Mouse (Mus musculus) heart, adult 9 months (tissue): ENCODE measurements around the gene Mbnl1.
"Not testable (repeated sequence)": the region's sequence is repeated elsewhere in the genome, so short reads cannot be mapped to it uniquely, and the experiment has no call there.

Experiments
- DNase-seq, 2 experiments: peaks; one replicate each; pipeline ENCODE4 v3.0.0; 2022; ENCODE audit warnings: low spot score in 2 of 2

Gene Mbnl1

GRCm38 (mm10) chr3:60489509-60489908 lies 16.9 kb downstream of the Mbnl1 start:
- DNase-seq = no peak

DNA sequence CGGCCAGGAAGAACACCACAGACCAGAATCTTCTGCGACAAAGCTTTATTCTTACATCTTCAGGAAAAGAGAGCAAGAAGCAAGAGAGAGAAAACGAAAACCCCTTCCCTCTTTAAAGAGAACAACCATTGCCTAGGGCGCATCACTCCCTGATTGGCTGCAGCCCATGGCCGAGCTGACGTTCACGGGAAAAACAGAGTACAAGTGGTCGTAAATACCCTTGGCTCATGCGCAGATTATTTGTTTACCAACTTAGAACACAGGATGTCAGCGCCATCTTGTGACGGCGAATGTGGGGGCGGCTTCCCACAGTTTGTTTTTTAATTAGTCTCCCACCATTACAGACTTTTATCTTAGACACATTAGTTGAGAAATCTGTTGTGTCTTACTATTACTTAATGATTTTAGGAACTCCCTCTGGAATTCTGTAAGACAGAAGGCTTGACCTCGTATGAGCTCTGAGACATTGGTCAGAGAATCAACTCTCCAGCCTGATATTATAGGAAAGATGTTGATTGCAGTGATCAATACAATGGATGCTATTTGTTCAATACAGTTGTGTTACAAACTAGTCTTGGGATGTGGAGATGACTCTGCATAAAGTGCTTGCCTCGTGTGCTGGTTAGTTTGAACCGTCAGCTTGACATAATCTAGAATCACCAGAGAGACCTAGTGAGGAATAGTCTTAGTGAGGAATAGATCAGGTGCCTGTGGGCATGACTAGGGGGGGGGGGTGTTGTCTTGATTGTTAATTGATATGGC lies 22.3 kb downstream of the Mbnl1 start:
- DNase-seq = not testable (repeated sequence)

- DNase-seq = no peak
Observed at GRCm38 (mm10) chr3:60496197-60496596, 23.6 kb downstream of the Mbnl1 start.

DNA sequence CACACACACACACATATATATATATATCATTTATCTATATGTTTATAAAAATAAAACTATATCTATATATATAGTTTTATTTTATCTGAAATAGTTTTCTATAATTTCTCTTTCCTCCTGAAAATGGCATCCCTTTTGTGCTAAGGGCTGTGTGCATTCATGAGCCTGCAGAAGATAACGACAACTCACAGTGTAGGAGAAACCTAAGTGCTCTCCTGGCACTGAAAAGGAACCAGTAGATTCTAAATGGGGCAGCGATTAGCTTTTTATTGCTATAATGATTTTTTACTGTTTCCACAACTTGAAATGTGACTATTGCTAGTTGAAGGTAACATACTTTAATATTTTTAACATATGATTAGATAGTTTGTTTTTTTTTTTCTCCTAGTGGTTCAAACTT lies 25.5 kb downstream of the Mbnl1 start:
- no peak for DNase-seq

DNA sequence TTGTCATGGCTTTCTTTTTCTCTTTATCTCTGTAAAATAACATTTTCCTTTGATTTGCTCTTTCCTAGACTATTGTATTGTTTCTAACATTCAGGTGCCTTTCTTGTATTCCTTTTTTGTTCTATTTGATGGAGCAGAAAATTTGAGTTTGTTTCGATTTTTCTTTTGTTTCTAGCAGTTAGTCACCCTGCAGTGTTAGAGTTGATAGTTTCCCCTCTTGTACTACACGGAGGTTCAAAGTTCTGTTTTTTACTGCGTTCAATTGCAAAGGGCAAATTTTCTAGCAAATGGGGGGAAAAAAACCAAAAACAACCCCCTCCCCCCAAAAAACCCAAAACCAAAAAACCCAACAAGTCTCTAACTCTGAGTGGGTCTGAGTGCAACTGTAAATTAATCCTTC lies 26.0 kb downstream of the Mbnl1 start:
- no peak for DNase-seq

GRCm38 (mm10) chr3:60499157-60499578 lies 26.5 kb downstream of the Mbnl1 start:
- peak; percentile 73 to 76 for DNase-seq

DNA sequence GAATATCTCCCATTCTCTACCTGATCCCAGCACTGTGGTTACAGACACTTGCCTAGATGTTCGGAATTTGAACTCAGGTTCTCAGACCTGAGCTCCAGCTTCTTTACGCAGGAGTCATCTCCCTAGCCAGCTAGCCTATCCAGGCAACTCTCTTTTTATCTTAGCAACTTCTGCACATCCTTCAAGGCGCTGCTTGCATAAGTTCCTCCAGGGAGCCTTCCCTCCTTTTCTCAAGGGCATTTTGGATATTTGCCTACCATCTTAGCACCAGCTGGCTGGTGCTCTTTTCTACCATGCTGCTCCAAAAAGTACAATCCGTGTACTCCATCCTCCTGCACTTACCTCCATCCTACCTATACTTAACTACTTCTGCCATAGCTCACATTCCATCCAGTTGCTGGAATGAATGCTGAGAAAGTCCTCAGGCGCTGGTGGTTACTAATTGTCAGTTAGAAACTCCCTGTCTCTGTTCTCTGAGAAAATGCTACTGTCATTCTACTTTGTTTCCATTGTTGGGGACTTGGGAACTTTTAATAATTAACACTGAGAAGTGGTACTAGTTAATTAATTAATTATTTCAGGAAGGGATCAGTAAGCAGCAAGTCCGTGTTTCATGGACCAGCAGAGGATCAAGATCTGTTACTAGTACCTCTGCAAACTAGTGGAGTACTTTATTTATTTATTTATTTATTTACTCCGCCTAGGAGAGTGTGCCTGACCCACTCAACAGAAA lies 27.3 kb downstream of the Mbnl1 start:
- no peak for DNase-seq

- peak; percentile 90 to 94 for DNase-seq
Observed at GRCm38 (mm10) chr3:60500571-60501527, 28.2 kb downstream of the Mbnl1 start.

DNA sequence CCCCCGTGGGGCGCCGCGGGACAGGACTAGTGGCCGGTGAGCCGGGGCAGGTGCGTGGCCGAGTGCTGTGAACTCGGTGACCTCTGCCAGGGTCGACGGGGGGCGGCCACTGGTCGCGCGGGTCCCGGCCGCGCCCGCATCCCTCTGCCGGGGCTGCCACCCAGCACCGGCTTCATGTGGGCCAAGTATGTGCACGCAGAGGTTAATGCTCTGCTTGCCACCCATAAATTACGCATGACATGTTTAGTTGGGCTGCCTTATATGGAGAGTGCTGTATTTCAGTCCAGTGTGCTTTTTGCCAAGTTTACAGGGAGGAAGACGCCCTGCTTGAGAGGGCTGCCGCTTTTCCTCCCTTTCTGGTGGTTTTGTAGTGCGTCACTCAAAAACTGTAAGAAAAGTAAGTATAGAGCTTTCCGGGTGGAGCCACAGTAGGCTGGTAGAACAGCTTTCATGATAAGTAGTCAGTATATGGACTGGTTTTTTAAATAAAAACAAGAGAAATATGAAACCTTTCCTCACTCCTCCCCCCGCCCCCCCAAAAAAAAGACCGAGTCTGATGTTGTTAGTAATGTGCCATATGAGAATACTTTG lies 29.0 kb downstream of the Mbnl1 start:
- peak; percentile 86 to 88 for DNase-seq

DNA sequence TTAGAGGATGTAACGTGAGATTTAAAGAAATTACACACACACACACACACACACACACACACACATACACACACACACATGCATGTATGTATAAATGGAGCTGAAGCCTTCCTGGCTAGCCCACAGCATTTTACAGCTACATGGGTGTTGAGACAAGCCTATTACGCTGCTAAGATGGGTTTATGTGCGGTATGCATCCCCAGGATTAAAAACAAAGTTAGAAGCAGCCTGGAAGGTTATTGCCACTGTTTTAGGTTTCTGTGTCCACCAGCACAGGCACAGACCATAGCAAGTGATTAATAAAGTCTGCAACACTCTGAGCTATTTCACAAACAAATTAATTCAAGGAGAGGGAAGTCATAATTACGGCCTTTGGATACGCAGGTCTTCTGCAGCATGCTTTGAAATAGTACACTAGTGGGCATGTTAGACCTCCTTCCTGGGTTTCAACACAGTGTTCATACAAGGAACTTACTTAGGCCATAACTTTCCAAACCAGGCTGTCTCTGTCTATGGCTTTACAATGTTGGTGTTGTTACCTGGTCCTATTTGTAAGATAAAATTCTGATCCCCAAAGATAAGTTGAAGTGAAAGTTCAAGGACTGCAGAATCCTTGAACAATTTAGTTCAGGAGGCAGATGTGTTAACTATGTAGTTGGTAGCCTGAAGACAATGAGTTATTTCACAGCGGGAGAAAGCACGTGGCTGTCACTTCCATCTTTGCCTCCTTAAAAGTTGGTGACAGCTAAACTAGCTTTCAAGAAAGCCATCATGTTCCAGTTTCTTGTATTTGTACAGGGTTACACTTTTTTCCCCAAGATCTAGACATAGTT lies 29.7 kb downstream of the Mbnl1 start:
- DNase-seq = no peak

DNA sequence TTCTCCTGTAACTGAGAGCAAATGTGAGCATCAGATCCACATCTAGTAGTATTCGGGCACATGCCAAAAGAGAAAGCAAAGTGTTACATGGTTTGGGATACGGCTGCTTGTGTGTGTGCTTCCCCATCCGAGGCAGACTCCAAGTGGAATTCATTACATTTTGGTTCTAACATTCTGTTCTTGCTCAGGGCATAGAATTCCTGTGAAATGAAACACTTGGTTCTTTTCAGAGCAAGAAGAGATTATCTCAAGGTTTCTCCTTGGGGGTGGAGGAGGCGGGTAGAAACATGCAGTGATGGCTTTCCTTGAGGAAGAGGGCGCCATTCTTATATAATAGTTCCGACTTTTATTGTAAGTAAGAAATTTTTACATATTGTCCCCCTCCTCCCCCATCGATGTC lies 30.6 kb downstream of the Mbnl1 start:
- no peak for DNase-seq

GRCm38 (mm10) chr3:60504775-60505430 lies 32.3 kb downstream of the Mbnl1 start:
- no peak for DNase-seq

GRCm38 (mm10) chr3:60506821-60507220 lies 34.2 kb downstream of the Mbnl1 start:
- DNase-seq = no peak

GRCm38 (mm10) chr3:60507496-60507895 lies 34.9 kb downstream of the Mbnl1 start:
- no peak for DNase-seq

GRCm38 (mm10) chr3:60507979-60508378 lies 35.3 kb downstream of the Mbnl1 start:
- no peak for DNase-seq

GRCm38 (mm10) chr3:60511197-60511596 lies 38.6 kb downstream of the Mbnl1 start:
- no peak for DNase-seq

GRCm38 (mm10) chr3:60513337-60513736 lies 40.7 kb downstream of the Mbnl1 start:
- no peak for DNase-seq

DNA sequence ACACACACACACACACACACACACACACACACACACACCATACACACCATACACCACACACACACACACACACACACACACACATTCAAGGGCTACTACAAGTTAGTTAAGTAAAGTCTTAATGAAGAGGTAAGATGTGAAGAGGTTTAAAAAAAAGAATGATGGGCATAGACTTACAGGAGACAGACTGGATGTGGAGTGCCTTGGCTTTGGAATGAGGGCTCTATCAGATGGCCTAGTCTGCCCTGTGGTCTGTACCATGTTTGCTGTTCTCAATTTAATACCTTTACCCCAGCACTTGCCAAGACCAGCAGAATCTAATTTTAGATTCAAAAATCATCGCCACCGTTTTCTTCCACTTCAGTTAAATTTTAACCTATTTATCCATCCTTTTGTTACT lies 41.1 kb downstream of the Mbnl1 start:
- no peak for DNase-seq

DNA sequence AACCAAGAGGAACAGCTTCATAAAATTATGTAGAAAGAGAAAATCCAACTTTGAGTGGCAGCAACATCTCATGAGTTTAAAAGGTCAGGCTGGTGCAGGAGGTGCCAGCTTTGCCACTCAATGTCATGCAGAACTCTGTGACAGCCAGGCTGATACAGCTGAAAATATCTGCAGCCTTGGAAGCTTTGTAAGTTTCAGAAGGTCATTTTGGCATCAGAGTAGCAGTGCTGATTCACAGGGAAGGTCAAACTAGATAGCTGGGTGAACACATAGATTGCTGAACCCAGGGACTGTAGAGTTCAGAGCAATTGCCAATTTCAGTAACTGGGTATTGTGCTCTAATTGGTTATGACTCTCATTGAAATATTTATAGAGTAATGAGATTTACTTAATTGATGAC lies 42.8 kb downstream of the Mbnl1 start:
- DNase-seq = peak; percentile 59 to 70

- DNase-seq = peak; percentile 70 to 71
Observed at GRCm38 (mm10) chr3:60516054-60516674, 43.5 kb downstream of the Mbnl1 start.
